Mouse (Mus musculus): ENCODE data around the gene Xdh. TPM values are rescaled to one million over a fixed set of nuclear protein-coding genes. Genes with fewer than 3 reads are reported as not detected.

Xdh gene
- polyA plus RNA-seq, 1 experiment from 2014 or later: 0.24 TPM

DNA sequence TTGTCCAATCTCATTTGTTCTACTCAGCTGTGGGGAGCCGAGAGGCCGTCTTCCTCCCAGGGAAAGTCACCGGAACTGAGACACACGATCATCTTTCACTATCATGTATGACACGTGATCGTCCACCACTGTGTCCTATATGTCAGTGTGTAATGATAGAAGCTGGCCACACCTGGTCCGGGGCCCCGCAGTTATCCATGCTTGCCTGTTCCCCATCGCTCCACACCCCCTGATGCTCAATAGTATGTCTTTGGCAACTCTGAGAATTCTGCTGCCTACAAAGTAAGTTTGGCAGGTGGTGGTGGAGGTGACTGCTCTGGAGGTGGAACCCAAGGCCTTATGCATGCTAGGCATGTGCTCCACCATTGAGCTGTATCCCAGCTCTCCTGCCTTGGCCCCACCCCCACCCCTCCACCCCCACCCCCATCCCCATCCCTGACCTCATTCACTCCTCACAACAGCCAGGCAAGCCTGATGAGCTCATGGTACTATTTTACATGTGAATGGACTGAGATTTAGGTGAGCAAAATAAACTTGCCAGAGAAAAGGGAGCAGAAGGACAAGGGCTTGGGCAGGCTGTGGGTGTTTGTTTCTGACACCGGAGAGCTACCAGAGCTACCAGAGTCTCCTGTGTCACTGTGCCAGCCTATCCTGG is 70.6 kb downstream of the Xdh start:
- ATAC-seq (ENCODE audit: low FRiP score): no peak
- no peak overlapping the region for H3K4me2 ChIP-seq (replicated peaks)
- H3K36me3 ChIP-seq (replicated peaks; ENCODE audit: control insufficient read depth, insufficient read depth): no peaks in the 10 kb centered on the region
- no peaks in the 10 kb centered on the region for H3K9me3 ChIP-seq (ENCODE audit: control insufficient read depth, low read length)
- no peak for DNase-seq (ENCODE audit: low spot score)
- H3K4me3 ChIP-seq (replicated peaks; ENCODE audit: low read length): no peak overlapping the region
- no peaks in the 10 kb centered on the region for H3K4me1 ChIP-seq (replicated peaks; ENCODE audit: control insufficient read depth, insufficient read depth, low read length)
- H3K27ac ChIP-seq: no peak overlapping the region
- H3K27me3 ChIP-seq (ENCODE audit: control insufficient read depth, insufficient read depth, low read length): no peaks in the 10 kb centered on the region
- WGBS: 85% methylated on average over 10 of the region's 10 CpGs
- no peak overlapping the region for H3K9ac ChIP-seq

DNA sequence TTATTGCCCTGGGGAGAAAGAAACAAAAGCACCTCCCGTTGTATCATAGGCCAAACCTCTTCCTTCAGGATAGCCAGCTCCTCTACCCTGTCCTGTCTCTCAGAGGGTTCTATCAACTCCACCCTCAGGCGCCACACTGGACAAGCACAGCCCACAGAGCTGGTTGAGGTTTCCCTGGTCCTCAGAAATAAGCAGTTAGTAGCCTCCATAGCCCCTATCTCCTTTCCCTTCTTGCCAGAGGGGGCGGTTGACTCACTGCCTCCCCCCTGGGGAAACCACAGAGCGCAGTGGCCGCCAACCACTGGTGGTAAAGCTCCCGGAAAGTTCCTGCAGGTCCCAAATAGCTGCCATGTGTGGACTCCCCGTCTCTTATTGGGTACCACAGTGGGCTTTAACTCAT is 74.3 kb downstream of the Xdh start:
- H3K4me2 ChIP-seq (replicated peaks): no peak overlapping the region
- no peaks in the 10 kb centered on the region for H3K4me1 ChIP-seq (replicated peaks; ENCODE audit: control insufficient read depth, insufficient read depth, low read length)
- H3K36me3 ChIP-seq (replicated peaks; ENCODE audit: control insufficient read depth, insufficient read depth): no peaks in the 10 kb centered on the region
- ATAC-seq (ENCODE audit: low FRiP score) (no peak), DNase-seq (ENCODE audit: low spot score) (no peak)
- H3K9me3 ChIP-seq (ENCODE audit: control insufficient read depth, low read length): no peaks in the 10 kb centered on the region
- no peaks in the 10 kb centered on the region for H3K27me3 ChIP-seq (ENCODE audit: control insufficient read depth, insufficient read depth, low read length)
- H3K4me3 ChIP-seq (replicated peaks; ENCODE audit: low read length): no peak overlapping the region
- WGBS: 89% methylated on average over 7 of the region's 7 CpGs
- no peak overlapping the region for H3K27ac ChIP-seq
- H3K9ac ChIP-seq: no peak overlapping the region

DNA sequence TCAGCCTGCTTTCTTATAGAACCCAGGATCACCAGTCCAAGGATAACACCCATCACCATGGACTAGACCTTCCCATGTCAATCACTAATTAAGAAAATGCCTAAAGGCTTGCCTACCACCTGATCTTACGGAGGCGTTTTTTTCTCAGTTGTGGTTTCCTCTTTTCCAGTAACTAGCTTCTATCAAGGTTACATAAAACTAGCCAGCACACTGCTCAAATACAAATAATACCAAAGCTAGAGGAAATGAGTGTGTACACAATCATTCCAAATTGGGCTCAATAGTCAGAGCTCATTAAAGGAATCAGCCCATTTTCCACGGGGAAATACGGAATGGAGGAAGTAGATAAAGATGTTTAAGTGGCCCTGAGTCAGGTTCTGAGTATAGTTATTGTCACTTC is 74.7 kb downstream of the Xdh start:
- Histone ChIP-seq H3K27me3 (ENCODE audit: control insufficient read depth, insufficient read depth, low read length) (no peaks in the 10 kb centered on the region), H3K27ac (no peak overlapping the region), H3K9ac (no peak overlapping the region), H3K4me2 (replicated peaks) (no peak overlapping the region), H3K4me3 (replicated peaks; ENCODE audit: low read length) (no peak overlapping the region), H3K36me3 (replicated peaks; ENCODE audit: control insufficient read depth, insufficient read depth) (no peaks in the 10 kb centered on the region), H3K9me3 (ENCODE audit: control insufficient read depth, low read length) (no peaks in the 10 kb centered on the region), H3K4me1 (replicated peaks; ENCODE audit: control insufficient read depth, insufficient read depth, low read length) (no peaks in the 10 kb centered on the region)
- DNase-seq (ENCODE audit: low spot score) (no peak), ATAC-seq (ENCODE audit: low FRiP score) (no peak)
- WGBS: 95% methylated on average over 4 of the region's 4 CpGs

DNA sequence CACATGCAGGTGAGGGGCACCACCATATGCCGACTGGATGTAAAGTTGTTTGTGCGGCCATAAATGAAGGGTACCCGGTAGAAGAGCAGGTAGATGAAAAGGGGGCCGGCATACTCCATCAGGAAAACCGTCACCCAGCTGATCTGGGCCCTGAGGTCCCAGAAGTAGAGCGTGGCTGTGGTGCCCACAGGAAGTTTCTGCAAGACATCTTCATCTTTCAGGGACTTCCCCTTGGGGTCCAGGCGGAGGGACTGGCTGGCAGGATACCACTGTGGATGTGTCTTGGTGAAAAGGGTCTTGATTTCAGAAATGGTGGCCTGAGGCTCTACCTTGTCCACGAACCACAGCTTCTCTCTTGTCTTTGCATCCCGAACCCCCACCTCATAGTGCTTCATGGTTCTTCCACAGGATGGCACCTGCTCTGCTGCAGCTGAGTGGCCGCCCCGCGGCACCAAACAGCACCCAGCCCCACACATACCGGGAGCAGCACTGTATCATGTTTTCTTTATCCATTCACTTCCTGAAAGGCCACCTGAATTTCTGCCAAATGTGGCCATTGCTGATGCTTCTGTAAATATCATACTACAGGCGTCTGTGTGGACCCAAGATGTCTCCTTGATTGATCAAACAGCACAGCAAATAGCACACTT is 78.9 kb downstream of the Xdh start:
- ATAC-seq (ENCODE audit: low FRiP score) (no peak), DNase-seq (ENCODE audit: low spot score) (no peak)
- Histone ChIP-seq H3K4me2 (replicated peaks) (no peak overlapping the region), H3K27me3 (ENCODE audit: control insufficient read depth, insufficient read depth, low read length) (no peaks in the 10 kb centered on the region), H3K4me3 (replicated peaks; ENCODE audit: low read length) (no peak overlapping the region), H3K27ac (no peak overlapping the region), H3K9me3 (ENCODE audit: control insufficient read depth, low read length) (no peaks in the 10 kb centered on the region), H3K9ac (no peak overlapping the region), H3K4me1 (replicated peaks; ENCODE audit: control insufficient read depth, insufficient read depth, low read length) (no peaks in the 10 kb centered on the region), H3K36me3 (replicated peaks; ENCODE audit: control insufficient read depth, insufficient read depth) (no peaks in the 10 kb centered on the region)
- 95% methylated on average over 14 of the region's 14 CpGs for WGBS

DNA sequence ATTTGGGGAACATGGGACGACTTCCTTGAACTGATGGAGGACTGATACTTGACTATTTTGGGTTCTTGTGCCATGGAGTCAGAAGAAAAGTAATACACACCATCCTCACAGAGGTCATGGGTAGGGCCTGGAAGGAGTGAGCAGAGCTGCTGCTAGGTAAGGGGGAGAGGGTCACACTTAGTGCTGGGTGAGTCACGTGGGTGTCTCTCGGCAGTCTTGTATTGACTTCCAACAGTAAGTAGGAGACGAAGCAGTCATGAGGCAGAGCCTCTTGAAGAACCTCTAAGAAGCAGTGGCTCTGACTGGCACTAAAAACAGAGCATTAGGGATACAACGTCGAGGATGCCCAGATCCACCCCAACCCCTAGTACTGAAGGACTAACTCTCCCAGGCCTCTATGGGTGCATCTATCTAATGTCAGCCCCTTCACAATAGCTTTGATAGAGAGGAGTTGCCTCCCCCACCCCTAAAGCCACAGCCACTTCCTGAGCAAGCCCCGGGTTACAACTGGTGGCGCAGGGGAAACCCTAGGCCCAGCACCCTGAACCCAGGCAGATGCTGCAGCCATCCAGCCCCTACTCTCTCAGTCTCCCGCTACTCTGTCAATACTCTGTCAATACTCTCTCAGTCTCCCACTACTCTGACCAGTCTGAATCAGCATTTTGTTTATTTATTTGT is 80.8 kb downstream of the Xdh start:
- H3K9ac ChIP-seq: no peak overlapping the region
- H3K36me3 ChIP-seq (replicated peaks; ENCODE audit: control insufficient read depth, insufficient read depth): no peaks in the 10 kb centered on the region
- no peak overlapping the region for H3K27ac ChIP-seq
- H3K4me2 ChIP-seq (replicated peaks): no peak overlapping the region
- ATAC-seq (ENCODE audit: low FRiP score) (no peak), DNase-seq (ENCODE audit: low spot score) (no peak)
- H3K4me3 ChIP-seq (replicated peaks; ENCODE audit: low read length): no peak overlapping the region
- H3K9me3 ChIP-seq (ENCODE audit: control insufficient read depth, low read length): no peaks in the 10 kb centered on the region
- H3K4me1 ChIP-seq (replicated peaks; ENCODE audit: control insufficient read depth, insufficient read depth, low read length): no peaks in the 10 kb centered on the region
- no peaks in the 10 kb centered on the region for H3K27me3 ChIP-seq (ENCODE audit: control insufficient read depth, insufficient read depth, low read length)
- WGBS: 97% methylated on average over 9 of the region's 9 CpGs

DNA sequence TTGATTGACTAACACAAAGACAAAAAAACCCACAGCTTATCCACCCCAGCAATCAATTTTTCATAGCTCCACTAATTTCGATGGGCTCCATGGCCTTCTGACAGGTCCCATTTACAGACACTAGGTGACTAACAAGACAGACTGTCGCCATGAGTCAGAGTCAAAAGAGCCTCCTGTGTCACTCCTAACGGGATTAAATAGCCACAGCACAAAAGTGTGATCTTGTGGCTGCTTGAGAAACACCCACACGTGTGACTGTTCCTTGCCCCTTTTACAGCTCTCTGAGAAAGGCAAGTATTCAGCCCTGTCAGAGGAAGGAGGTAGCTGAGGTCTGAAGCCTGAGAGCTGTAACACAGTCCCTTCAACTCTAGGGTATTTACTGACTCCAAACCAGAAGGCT is 96.3 kb downstream of the Xdh start:
- Histone ChIP-seq H3K27me3 (ENCODE audit: control insufficient read depth, insufficient read depth, low read length) (no peaks in the 10 kb centered on the region), H3K4me1 (replicated peaks; ENCODE audit: control insufficient read depth, insufficient read depth, low read length) (no peaks in the 10 kb centered on the region), H3K9ac (no peak overlapping the region), H3K4me2 (replicated peaks) (no peak overlapping the region), H3K4me3 (replicated peaks; ENCODE audit: low read length) (no peak overlapping the region), H3K27ac (no peak overlapping the region), H3K36me3 (replicated peaks; ENCODE audit: control insufficient read depth, insufficient read depth) (no peaks in the 10 kb centered on the region), H3K9me3 (ENCODE audit: control insufficient read depth, low read length) (no peaks in the 10 kb centered on the region)
- ATAC-seq (ENCODE audit: low FRiP score): no peak
- WGBS: 72% methylated on average over 4 of the region's 4 CpGs
- no peak for DNase-seq (ENCODE audit: low spot score)

DNA sequence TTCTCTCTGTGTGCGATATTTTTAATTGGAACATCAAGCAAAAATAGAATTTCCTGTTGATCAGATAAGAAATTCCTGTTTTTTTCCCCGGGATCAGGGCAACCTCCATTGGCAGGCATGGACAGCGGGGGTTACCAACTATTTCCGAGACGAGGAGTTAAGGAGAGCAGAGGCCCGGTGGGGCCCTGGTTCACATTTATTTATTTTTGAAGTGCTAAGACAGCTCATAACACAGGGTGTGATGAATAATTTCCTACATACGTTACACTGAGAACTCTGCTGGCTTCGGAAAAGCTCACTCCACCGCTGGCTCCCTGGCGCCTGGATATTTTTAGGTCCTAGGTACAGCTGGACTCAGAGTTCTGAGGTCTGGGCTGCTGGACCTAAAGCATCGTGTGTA is 97.0 kb downstream of the Xdh start:
- no peak overlapping the region for H3K4me3 ChIP-seq (replicated peaks; ENCODE audit: low read length)
- H3K27ac ChIP-seq: no peak overlapping the region
- 91% methylated on average over 11 of the region's 11 CpGs for WGBS
- H3K9ac ChIP-seq: no peak overlapping the region
- H3K4me1 ChIP-seq (replicated peaks; ENCODE audit: control insufficient read depth, insufficient read depth, low read length): no peaks in the 10 kb centered on the region
- no peak for ATAC-seq (ENCODE audit: low FRiP score)
- no peak for DNase-seq (ENCODE audit: low spot score)
- H3K27me3 ChIP-seq (ENCODE audit: control insufficient read depth, insufficient read depth, low read length): no peaks in the 10 kb centered on the region
- H3K36me3 ChIP-seq (replicated peaks; ENCODE audit: control insufficient read depth, insufficient read depth): no peaks in the 10 kb centered on the region
- H3K9me3 ChIP-seq (ENCODE audit: control insufficient read depth, low read length): no peaks in the 10 kb centered on the region
- H3K4me2 ChIP-seq (replicated peaks): no peak overlapping the region

DNA sequence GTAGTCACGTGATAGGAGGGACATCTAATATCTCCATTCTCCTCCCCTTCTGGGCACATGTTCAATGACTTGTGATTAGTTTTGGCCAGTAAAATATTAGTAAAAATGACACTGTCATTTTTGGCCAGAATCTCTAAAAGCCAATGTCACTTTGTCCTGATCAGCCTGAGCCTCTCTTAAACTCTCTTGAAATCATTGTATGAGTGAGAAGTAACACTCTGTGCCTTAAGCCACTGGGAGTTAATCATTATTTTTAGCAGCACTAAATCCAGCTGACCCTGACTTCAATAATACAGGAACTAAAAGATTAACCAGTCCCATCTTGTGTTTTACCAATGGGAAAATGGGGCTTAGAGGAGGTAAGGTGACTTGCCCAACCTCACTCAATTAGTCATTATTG is 102.6 kb downstream of the Xdh start:
- Histone ChIP-seq H3K9me3 (ENCODE audit: control insufficient read depth, low read length) (no peaks in the 10 kb centered on the region), H3K4me2 (replicated peaks) (no peak overlapping the region), H3K36me3 (replicated peaks; ENCODE audit: control insufficient read depth, insufficient read depth) (no peaks in the 10 kb centered on the region), H3K27me3 (ENCODE audit: control insufficient read depth, insufficient read depth, low read length) (no peaks in the 10 kb centered on the region), H3K9ac (no peak overlapping the region), H3K4me1 (replicated peaks; ENCODE audit: control insufficient read depth, insufficient read depth, low read length) (no peaks in the 10 kb centered on the region), H3K27ac (no peak overlapping the region), H3K4me3 (replicated peaks; ENCODE audit: low read length) (no peak overlapping the region)
- no peak for DNase-seq (ENCODE audit: low spot score)
- 97% methylated on average over 1 of the region's 1 CpGs for WGBS
- ATAC-seq (ENCODE audit: low FRiP score): no peak

DNA sequence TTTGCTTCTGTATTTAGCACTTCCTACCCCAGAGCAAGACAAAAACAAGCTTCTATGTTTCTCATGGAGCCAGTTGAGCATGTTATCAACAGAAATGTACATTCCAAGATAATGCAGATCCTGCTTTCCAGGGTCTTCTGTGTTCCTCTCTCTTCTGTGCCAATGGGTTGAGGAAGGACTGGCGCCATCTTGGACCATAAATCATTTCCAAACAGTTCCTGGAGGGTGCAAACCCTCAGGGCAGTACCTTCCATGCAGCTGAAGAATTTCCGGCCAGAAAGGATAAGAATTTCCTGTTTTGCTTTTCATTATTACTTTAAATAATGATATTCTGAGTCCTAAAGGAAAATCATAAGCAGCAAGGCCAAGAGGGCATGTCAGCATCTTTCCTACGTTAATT is 104.4 kb downstream of the Xdh start:
- Histone ChIP-seq H3K9ac (no peak overlapping the region), H3K27ac (no peak overlapping the region), H3K4me2 (replicated peaks) (no peak overlapping the region), H3K36me3 (replicated peaks; ENCODE audit: control insufficient read depth, insufficient read depth) (no peaks in the 10 kb centered on the region), H3K27me3 (ENCODE audit: control insufficient read depth, insufficient read depth, low read length) (no peaks in the 10 kb centered on the region), H3K4me3 (replicated peaks; ENCODE audit: low read length) (no peak overlapping the region), H3K9me3 (ENCODE audit: control insufficient read depth, low read length) (no peaks in the 10 kb centered on the region), H3K4me1 (replicated peaks; ENCODE audit: control insufficient read depth, insufficient read depth, low read length) (no peaks in the 10 kb centered on the region)
- DNase-seq (ENCODE audit: low spot score) (no peak), ATAC-seq (ENCODE audit: low FRiP score) (no peak)
- 75% methylated on average over 3 of the region's 3 CpGs for WGBS

All from hindbrain, embryonic 14.5 days (tissue).